Mouse (Mus musculus) myocyte (in vitro differentiated cells): ENCODE results near the gene Tet3. TPM values are rescaled to one million over a fixed set of nuclear protein-coding genes. Genes with fewer than 3 reads are reported as not detected.

Experiments used
- H3K27me3 ChIP-seq: one replicate; pipeline ENCODE4 v1.6.1; 2011; ENCODE audit not compliant: control insufficient read depth, insufficient read depth, insufficient read length
- H3K36me3 ChIP-seq: one replicate; pipeline ENCODE4 v1.6.1; 2011; ENCODE audit not compliant: control insufficient read depth, insufficient read depth
- H3K4me2 ChIP-seq: one replicate; pipeline ENCODE4 v1.6.1; 2011; ENCODE audit warnings: low read depth, control low read depth
- H3K4me3 ChIP-seq: one replicate; pipeline ENCODE4 v1.5.1; 2011; ENCODE audit warnings: mild to moderate bottlenecking, control low read depth, moderate library complexity
- H3K79me2 ChIP-seq: one replicate; pipeline ENCODE4 v1.6.1; 2011; ENCODE audit not compliant: control insufficient read depth, insufficient read depth
- H3ac ChIP-seq: one replicate; pipeline ENCODE4 v1.6.1; 2011; ENCODE audit not compliant: control insufficient read depth, insufficient read length
- CEBPB ChIP-seq: IDR thresholded peaks from 2 replicates; pipeline ENCODE4 v1.6.1; 2011; ENCODE audit warnings: mild to moderate bottlenecking, moderate library complexity; ENCODE audit not compliant: poor library complexity, insufficient read depth, severe bottlenecking
- E2F4 ChIP-seq: IDR thresholded peaks from one replicate; pipeline ENCODE4 v1.6.1; 2011; ENCODE audit warnings: mild to moderate bottlenecking, control low read depth, moderate library complexity; ENCODE audit not compliant: insufficient read depth
- MAX ChIP-seq: IDR thresholded peaks from one replicate; pipeline ENCODE4 v1.6.1; 2011; ENCODE audit warnings: low read depth, mild to moderate bottlenecking, control low read depth
- MYOD1 ChIP-seq, 3 experiments: IDR thresholded peaks; one replicate each; pipeline ENCODE4 v1.6.1; 2011; ENCODE audit warnings: control low read depth in 2 of 3, low read depth in 2 of 3, mild to moderate bottlenecking in 2 of 3, moderate library complexity in 1 of 3; ENCODE audit not compliant: insufficient read length in 2 of 3, control insufficient read depth in 1 of 3
- MYOG ChIP-seq, 3 experiments: IDR thresholded peaks; one replicate each; pipeline ENCODE4 v1.6.1; 2011; ENCODE audit warnings: control low read depth in 2 of 3, low read depth in 2 of 3, mild to moderate bottlenecking in 2 of 3; ENCODE audit not compliant: insufficient read length in 2 of 3, control insufficient read depth in 1 of 3, insufficient read depth in 1 of 3
- POLR2A ChIP-seq: IDR thresholded peaks from one replicate; pipeline ENCODE4 v1.6.1; 2011; ENCODE audit warnings: low read depth, mild to moderate bottlenecking, control low read depth, moderate library complexity; ENCODE audit not compliant: insufficient read length
- POLR2AphosphoS2 ChIP-seq: IDR thresholded peaks from one replicate; pipeline ENCODE4 v1.6.1; 2011; ENCODE audit warnings: low read depth, control low read depth; ENCODE audit not compliant: insufficient read length
- REST ChIP-seq: IDR thresholded peaks from one replicate; pipeline ENCODE4 v1.6.1; 2011; ENCODE audit warnings: mild to moderate bottlenecking, control low read depth, moderate library complexity; ENCODE audit not compliant: insufficient read depth, insufficient read length
- SRF ChIP-seq: IDR thresholded peaks from one replicate; pipeline ENCODE4 v1.6.1; 2011; ENCODE audit warnings: low read depth; ENCODE audit not compliant: control insufficient read depth, insufficient read length
- TCF12 ChIP-seq: IDR thresholded peaks from one replicate; pipeline ENCODE4 v1.6.1; 2011; ENCODE audit warnings: mild to moderate bottlenecking, control low read depth; ENCODE audit not compliant: poor library complexity, insufficient read depth, severe bottlenecking
- TCF3 ChIP-seq: IDR thresholded peaks from one replicate; pipeline ENCODE4 v1.6.1; 2011; ENCODE audit warnings: low read depth, control low read depth; ENCODE audit not compliant: insufficient read length
- USF1 ChIP-seq: IDR thresholded peaks from one replicate; pipeline ENCODE4 v1.6.1; 2011; ENCODE audit warnings: low read depth, mild to moderate bottlenecking, control low read depth, moderate library complexity
- polyA plus RNA-seq: library from polyadenylated mRNA; unstranded; fragments of >200 nt; fragmentation: generic; extraction: Trizol; gene quantifications from one replicate; pipeline ENCODE4 v1.2.1, GENCODE M21; 2012; ENCODE audit warnings: missing spikeins

Tet3 gene
- polyA plus RNA-seq, 1 experiment: 11.4 TPM

DNA sequence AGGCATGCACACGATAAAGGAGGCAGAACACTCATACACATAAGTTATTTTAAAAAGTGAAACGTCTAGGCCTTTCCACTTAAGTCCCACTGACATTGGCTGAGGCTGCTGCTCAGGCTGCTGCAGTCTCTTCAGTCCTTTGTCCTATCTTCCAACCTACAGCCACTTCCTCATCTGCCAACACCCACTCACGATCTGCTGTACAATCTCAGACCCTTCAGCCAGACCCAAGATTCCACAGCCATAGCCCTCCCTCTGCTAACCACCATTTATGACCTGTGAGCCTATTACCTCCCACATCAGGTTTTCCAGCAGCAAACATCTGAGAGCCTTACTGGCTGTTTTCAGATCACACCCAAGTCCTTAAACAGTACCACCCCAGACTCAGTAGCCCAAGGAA is 9.4 kb downstream of the Tet3 start:
- TF ChIP-seq MYOG (IDR thresholded peaks at IDR 0.05; ENCODE audit: control insufficient read depth in 1 of 3, insufficient read depth in 1 of 3, insufficient read length in 2 of 3, low read depth in 2 of 3): no peak
- no peak for TF ChIP-seq REST
- TF ChIP-seq CEBPB: no peak
- Histone ChIP-seq H3ac (no peak overlapping the region), H3K36me3 (no peaks in the 10 kb centered on the region), H3K4me2 (no peak overlapping the region), H3K27me3 (no peaks in the 10 kb centered on the region), H3K79me2 (peaks cover 26% of the 10 kb centered on the region), H3K4me3 (no peak overlapping the region)

DNA sequence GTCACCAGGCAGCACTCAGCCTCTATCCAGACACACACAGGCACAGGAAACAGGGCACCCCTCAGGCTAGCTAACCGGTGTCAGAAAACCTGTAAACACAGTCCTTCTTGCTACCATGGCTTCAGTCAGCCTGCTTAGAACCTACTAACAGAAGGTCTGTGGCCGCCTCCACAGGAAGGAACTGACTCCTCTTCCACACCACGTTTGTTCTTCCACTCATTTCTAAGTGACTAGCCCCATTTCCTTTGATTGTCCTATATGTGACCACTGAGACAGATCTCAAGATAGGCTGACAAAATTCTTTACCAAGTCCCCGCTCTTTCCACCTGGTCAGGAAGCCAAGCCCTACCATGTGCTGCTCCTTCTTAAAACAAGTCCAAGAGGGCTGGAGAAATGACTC is 10.0 kb downstream of the Tet3 start:
- TF ChIP-seq E2F4 (no peak), MYOD1 (IDR thresholded peaks at IDR 0.05; ENCODE audit: control insufficient read depth in 1 of 3, insufficient read length in 2 of 3, low read depth in 2 of 3) (no peak), MYOG (IDR thresholded peaks at IDR 0.05; ENCODE audit: control insufficient read depth in 1 of 3, insufficient read depth in 1 of 3, insufficient read length in 2 of 3, low read depth in 2 of 3) (no peak), CEBPB (no peak), MAX (no peak), SRF (no peak), USF1 (no peak), POLR2A (no peak), REST (no peak), POLR2AphosphoS2 (no peak), TCF12 (no peak), TCF3 (no peak)
- Histone ChIP-seq H3K27me3 (no peaks in the 10 kb centered on the region), H3ac (no peak overlapping the region), H3K36me3 (no peaks in the 10 kb centered on the region), H3K79me2 (peaks cover 26% of the 10 kb centered on the region), H3K4me3 (no peak overlapping the region), H3K4me2 (no peak overlapping the region)

DNA sequence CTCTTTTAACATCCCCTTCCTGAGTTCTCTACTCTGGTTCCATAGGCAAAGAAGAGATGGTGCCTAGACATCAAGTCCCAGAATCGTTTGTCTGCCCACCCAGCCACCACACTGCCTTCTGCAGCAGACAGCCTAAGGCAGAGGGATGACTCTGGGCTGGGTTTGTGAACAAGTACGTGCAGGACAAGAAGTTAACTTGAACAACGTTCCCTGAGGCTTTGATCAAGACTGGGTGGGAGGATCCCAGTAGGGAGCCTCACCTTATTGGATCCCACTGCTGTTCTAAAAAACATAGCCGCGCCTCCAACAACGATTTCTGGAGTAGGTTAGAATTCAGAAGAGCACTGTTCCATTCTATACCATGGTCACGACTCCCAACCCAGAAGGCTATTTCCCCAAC is 11.9 kb downstream of the Tet3 start:
- no peak overlapping the region for H3K4me3 ChIP-seq
- peaks cover 26% of the 10 kb centered on the region for H3K79me2 ChIP-seq
- no peaks in the 10 kb centered on the region for H3K27me3 ChIP-seq
- H3K4me2 ChIP-seq: no peak overlapping the region
- no peaks in the 10 kb centered on the region for H3K36me3 ChIP-seq
- TF ChIP-seq E2F4 (no peak), TCF3 (no peak), POLR2A (no peak), TCF12 (no peak), CEBPB (no peak), MAX (no peak), MYOD1 (IDR thresholded peaks at IDR 0.05; ENCODE audit: control insufficient read depth in 1 of 3, insufficient read length in 2 of 3, low read depth in 2 of 3) (no peak), REST (no peak), MYOG (IDR thresholded peaks at IDR 0.05; ENCODE audit: control insufficient read depth in 1 of 3, insufficient read depth in 1 of 3, insufficient read length in 2 of 3, low read depth in 2 of 3) (no peak), USF1 (no peak), SRF (no peak)
- no peak overlapping the region for H3ac ChIP-seq

DNA sequence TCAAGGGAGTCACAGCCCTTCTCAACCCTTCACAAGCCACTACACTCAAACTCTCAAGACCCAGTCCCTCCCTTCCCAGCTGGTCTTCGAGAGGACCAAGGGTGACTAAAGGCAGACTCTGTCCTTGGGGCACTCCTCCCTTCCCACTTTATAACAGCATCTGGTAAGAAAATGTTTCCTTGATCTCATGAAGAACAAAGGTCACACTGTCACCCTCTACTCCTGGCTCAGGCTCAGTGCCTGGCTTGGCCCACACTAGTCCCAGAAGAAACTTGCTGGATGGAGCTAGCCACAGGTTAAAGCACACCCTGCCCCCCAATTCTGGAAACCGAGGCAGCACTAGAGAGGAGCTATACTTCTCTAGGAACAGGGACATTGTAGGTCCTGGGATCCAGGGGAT is 13.1 kb downstream of the Tet3 start:
- Histone ChIP-seq H3K79me2 (peaks cover 20% of the 10 kb centered on the region), H3K27me3 (no peaks in the 10 kb centered on the region), H3K36me3 (no peaks in the 10 kb centered on the region), H3K4me3 (no peak overlapping the region), H3ac (no peak overlapping the region), H3K4me2 (no peak overlapping the region)
- no peak for TF ChIP-seq E2F4
- no peak for TF ChIP-seq POLR2A
- TF ChIP-seq SRF: no peak
- no peak for TF ChIP-seq MAX
- TF ChIP-seq TCF3: no peak
- TF ChIP-seq MYOD1 (IDR thresholded peaks at IDR 0.05; ENCODE audit: control insufficient read depth in 1 of 3, insufficient read length in 2 of 3, low read depth in 2 of 3): no peak
- TF ChIP-seq CEBPB: no peak
- TF ChIP-seq USF1: no peak
- no peak for TF ChIP-seq REST
- TF ChIP-seq TCF12: no peak
- no peak for TF ChIP-seq POLR2AphosphoS2
- no peak for TF ChIP-seq MYOG (IDR thresholded peaks at IDR 0.05; ENCODE audit: control insufficient read depth in 1 of 3, insufficient read depth in 1 of 3, insufficient read length in 2 of 3, low read depth in 2 of 3)
